Mouse (Mus musculus) lung, postnatal 14 days (tissue): ENCODE results near the gene Gm13289.
"Not testable (repeated sequence)": the region's sequence is repeated elsewhere in the genome, so short reads cannot be mapped to it uniquely, and the experiment has no call there.

Source experiments
- DNase-seq: peaks from one replicate; pipeline ENCODE4 v3.0.0; 2021

Gm13289 gene

DNA sequence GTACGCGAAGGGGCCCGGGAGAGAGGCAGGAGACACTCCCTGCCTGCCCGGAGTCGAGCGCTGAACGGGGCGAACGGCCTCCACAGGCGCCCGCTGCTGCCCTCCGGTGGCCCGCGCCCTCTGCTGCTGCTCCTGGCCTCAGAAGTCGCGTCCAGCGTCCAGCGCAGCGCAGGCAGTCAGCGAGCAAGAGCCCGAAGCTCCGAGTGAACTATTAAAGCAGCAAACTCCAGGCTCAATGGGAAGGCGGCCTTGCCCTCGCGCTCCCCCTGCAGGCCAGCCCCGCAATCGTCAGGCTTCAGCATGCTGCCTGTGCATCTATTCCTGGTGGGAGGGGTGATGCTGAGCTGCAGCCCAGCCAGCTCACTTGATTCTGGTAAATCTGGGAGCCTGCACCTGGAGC lies 8.7 kb downstream of the Gm13289 start, which contains the start of gene Gm13276:
Gm13276 (plus strand) TSS at position 301 of the 400 bp plus-strand sequence.
- not testable (repeated sequence) for DNase-seq

DNA sequence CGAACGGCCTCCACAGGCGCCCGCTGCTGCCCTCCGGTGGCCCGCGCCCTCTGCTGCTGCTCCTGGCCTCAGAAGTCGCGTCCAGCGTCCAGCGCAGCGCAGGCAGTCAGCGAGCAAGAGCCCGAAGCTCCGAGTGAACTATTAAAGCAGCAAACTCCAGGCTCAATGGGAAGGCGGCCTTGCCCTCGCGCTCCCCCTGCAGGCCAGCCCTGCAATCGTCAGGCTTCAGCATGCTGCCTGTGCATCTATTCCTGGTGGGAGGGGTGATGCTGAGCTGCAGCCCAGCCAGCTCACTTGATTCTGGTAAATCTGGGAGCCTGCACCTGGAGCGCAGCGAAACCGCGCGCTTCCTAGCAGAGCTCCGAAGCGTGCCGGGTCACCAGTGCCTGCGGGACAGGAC lies 11.7 kb downstream of the Gm13289 start, which contains the start of gene Gm13277:
Gm13277 (plus strand) TSS at position 231 of the 400 bp plus-strand sequence.
- peak; percentile 67 for DNase-seq

DNA sequence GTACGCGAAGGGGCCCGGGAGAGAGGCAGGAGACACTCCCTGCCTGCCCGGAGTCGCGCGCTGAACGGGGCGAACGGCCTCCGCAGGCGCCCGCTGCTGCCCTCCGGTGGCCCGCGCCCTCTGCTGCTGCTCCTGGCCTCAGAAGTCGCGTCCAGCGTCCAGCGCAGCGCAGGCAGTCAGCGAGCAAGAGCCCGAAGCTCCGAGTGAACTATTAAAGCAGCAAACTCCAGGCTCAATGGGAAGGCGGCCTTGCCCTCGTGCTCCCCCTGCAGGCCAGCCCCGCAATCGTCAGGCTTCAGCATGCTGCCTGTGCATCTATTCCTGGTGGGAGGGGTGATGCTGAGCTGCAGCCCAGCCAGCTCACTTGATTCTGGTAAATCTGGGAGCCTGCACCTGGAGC lies 14.5 kb downstream of the Gm13289 start, which contains the start of gene Gm13278:
Gm13278 (plus strand) TSS at position 301 of the 400 bp plus-strand sequence.
- not testable (repeated sequence) for DNase-seq

DNA sequence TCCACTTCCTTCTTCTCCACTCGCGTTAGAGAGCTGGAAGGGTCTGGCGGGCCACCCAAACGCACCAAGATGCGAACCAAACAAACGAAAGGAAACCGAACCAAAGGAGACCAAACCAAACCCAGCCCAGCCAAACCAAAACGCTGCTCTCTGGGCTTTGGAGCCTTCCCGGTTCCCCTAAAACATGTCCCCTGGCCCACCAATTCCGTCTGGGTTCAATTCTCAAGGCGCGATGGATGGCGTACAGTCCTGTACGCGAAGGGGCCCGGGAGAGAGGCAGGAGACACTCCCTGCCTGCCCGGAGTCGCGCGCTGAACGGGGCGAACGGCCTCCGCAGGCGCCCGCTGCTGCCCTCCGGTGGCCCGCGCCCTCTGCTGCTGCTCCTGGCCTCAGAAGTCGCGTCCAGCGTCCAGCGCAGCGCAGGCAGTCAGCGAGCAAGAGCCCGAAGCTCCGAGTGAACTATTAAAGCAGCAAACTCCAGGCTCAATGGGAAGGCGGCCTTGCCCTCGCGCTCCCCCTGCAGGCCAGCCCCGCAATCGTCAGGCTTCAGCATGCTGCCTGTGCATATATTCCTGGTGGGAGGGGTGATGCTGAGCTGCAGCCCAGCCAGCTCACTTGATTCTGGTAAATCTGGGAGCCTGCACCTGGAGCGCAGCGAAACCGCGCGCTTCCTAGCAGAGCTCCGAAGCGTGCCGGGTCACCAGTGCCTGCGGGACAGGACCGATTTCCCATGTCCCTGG lies 17.4 kb downstream of the Gm13289 start, which contains the start of gene Gm13275:
Gm13275 (plus strand) TSS at position 552 of the 740 bp plus-strand sequence.
- DNase-seq = peak; percentile 42

DNA sequence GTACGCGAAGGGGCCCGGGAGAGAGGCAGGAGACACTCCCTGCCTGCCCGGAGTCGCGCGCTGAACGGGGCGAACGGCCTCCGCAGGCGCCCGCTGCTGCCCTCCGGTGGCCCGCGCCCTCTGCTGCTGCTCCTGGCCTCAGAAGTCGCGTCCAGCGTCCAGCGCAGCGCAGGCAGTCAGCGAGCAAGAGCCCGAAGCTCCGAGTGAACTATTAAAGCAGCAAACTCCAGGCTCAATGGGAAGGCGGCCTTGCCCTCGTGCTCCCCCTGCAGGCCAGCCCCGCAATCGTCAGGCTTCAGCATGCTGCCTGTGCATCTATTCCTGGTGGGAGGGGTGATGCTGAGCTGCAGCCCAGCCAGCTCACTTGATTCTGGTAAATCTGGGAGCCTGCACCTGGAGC lies 20.4 kb downstream of the Gm13289 start, which contains the start of gene Gm13279:
Gm13279 (plus strand) TSS at position 301 of the 400 bp plus-strand sequence.
- DNase-seq = not testable (repeated sequence)

DNA sequence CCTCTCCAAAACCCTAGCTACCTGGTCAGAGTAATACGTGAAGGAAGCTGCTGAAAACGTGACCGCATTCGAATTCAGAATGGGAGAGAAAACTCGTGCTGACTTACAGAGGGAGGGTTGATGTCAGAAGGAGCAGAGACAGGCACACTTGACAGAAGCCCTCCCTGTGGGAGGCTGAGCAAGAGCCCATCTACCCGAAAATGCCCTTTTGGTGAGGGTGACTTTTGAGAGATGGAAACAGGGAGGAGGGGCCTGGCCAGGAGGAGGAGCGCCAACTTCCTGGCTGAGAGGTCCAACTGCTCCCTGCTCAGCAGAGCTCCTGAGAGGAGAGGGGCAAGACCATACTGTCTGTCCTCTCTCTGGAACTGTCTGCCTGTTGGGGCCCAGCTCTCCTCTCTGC lies 22.6 kb downstream of the Gm13289 start, which contains the start of gene Gm13285:
Gm13285 (plus strand) TSS at position 301 of the 400 bp plus-strand sequence.
- not testable (repeated sequence) for DNase-seq

DNA sequence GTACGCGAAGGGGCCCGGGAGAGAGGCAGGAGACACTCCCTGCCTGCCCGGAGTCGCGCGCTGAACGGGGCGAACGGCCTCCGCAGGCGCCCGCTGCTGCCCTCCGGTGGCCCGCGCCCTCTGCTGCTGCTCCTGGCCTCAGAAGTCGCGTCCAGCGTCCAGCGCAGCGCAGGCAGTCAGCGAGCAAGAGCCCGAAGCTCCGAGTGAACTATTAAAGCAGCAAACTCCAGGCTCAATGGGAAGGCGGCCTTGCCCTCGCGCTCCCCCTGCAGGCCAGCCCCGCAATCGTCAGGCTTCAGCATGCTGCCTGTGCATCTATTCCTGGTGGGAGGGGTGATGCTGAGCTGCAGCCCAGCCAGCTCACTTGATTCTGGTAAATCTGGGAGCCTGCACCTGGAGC lies 26.2 kb downstream of the Gm13289 start, which contains the start of gene Gm13287:
Gm13287 (plus strand) TSS at position 301 of the 400 bp plus-strand sequence.
- not testable (repeated sequence) for DNase-seq

DNA sequence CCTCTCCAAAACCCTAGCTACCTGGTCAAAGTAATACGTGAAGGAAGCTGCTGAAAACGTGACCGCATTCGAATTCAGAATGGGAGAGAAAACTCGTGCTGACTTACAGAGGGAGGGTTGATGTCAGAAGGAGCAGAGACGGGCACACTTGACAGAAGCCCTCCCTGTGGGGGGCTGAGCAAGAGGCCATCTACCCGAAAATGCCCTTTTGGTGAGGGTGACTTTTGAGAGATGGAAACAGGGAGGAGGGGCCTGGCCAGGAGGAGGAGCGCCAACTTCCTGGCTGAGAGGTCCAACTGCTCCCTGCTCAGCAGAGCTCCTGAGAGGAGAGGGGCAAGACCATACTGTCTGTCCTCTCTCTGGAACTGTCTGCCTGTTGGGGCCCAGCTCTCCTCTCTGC lies 28.5 kb downstream of the Gm13289 start, which contains the start of gene Gm13288:
Gm13288 (plus strand) TSS at position 301 of the 400 bp plus-strand sequence.
- not testable (repeated sequence) for DNase-seq

DNA sequence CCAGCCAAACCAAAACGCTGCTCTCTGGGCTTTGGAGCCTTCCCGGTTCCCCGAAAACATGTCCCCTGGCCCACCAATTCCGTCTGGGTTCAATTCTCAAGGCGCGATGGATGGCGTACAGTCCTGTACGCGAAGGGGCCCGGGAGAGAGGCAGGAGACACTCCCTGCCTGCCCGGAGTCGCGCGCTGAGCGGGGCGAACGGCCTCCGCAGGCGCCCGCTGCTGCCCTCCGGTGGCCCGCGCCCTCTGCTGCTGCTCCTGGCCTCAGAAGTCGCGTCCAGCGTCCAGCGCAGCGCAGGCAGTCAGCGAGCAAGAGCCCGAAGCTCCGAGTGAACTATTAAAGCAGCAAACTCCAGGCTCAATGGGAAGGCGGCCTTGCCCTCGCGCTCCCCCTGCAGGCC lies 29.0 kb downstream of the Gm13289 start:
- DNase-seq = peak; percentile 34

DNA sequence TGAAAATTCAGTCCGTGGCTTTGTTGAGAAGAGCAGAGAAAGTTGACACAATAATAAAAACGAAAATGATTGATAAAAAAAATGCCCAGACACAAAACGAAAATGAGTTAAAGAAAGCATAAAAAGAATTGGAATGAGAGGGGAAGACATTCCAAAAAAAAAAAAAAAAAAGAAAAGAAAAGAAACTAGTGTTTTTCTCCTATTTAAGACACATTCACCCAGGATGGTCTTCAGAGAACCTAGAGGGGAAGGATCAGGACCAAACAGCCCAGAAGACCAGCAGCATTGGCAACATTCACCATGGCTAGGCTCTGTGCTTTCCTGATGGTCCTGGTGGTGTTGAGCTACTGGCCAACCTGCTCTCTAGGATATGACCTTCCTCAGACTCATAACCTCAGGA lies 39.2 kb downstream of the Gm13289 start, which contains the start of gene Ifna7:
Ifna7 (plus strand) TSS at position 301 of the 400 bp plus-strand sequence.
- DNase-seq = no peak

DNA sequence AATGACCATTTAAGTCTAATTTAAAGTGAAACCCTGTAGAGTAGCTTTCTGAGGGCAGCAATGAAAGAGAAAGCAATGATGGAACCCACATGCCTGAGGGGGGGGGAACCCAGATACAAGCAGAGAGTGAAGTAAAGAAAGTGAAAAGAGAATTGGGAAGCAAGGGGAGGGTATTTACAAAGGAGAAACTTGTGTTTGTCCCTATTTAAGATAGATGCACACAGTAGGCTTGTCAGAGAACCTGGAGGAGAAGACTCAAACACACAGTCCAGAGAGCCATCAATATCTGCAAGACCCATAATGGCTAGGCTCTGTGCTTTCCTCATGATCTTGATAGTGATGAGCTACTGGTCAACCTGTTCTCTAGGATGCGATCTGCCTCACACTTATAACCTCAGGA lies 42.9 kb downstream of the Gm13289 start, which contains the start of gene Ifna11:
Ifna11 (plus strand) TSS at position 301 of the 400 bp plus-strand sequence.
- no peak for DNase-seq

DNA sequence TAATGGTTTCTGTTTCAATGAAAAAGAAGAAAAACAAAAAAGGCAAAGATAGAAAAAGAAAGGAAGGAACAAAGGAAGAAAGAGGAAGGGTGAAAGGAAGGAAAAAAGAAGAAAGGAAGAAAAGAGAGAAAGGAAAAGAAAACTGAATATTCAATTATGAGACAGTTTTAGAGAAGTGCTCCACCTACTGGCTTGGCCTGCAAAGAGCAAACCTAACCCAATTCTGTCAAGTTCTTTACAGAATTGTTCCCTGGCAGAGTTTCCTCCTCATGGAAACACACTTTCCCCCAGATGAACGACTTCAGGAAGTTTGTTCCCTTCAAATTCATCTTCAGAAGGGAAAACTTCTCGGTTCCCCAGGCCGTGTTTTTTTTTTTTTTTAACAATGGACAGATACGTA lies 46.3 kb downstream of the Gm13289 start:
- DNase-seq = no peak
